Mouse (Mus musculus) heart, adult 2 months (tissue): ENCODE measurements around the gene Ostn.

ENCODE experiments used
- CTCF ChIP-seq: fragments of 200-600 bp; IDR thresholded peaks from 2 replicates; pipeline ENCODE4 v1.8.1; 2022; ENCODE audit warnings: antibody characterized with exemption, mild to moderate bottlenecking, moderate library complexity
- EP300 ChIP-seq: fragments of 200-500 bp; IDR thresholded peaks from 2 replicates; pipeline ENCODE4 v1.6.1; 2011; ENCODE audit warnings: low read depth, low read length, control low read depth; ENCODE audit not compliant: insufficient read depth
- POLR2A ChIP-seq: fragments of 200-500 bp; IDR thresholded peaks from 2 replicates; pipeline ENCODE4 v1.6.1; 2011; ENCODE audit warnings: mild to moderate bottlenecking, low read depth, low read length, control low read depth; ENCODE audit not compliant: insufficient read depth

DNA sequence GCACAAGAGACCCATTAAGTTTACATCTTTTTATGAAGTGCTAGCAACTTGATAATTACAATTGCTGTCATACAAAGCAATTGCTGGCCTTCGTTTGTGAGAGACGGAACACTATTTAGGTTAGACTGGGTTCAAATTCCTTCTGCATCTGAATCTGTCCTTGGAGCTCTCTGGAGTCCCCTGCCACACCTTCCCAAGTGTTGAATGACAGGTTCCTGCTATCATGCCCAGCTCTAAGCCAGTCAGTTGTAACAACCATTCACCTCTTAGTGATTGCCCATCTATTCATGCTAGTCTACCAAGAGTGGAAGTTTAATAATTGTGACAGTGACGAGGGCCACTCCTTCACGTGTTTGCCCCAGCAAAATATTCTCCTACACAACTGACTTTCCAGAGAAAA, 74.9 kb downstream of the Ostn start:
- TF ChIP-seq CTCF, result no peak
- no peak for TF ChIP-seq EP300
- no peak for TF ChIP-seq POLR2A
